Mouse (Mus musculus): Measurements from ENCODE around the gene Inpp4b.

GRCm38 (mm10) chr8:81341591-81342235 is 643 bp upstream of the Inpp4b start:
- TF ChIP-seq CTCF (IDR thresholded peaks at IDR 0.05; ENCODE audit: extremely low read depth, insufficient read depth, low read length), result no peak
- TF ChIP-seq POLR2A (IDR thresholded peaks at IDR 0.05; ENCODE audit: extremely low read depth, insufficient read depth, low read length), result no peak

Data from cortical plate, adult 2 months (tissue).